Mouse (Mus musculus): ENCODE data around the gene Naga. TPM values are rescaled to one million over a fixed set of nuclear protein-coding genes. Genes with fewer than 3 reads are reported as not detected.

Gene Naga
- total RNA-seq, 2 experiments from 2014 or later = 35.9 to 39.3 TPM

GRCm38 (mm10) chr15:82358431-82359260, 19.9 kb upstream of the Naga start:
- no peak for DNase-seq (ENCODE audit: low spot score in 2 of 2)
- intact Hi-C loops (cut with DNase I) = no loop called here

- intact Hi-C loops (cut with DNase I) = loop anchor here (1.0 kb wide), 1 partner anchor 63 kb away; no protein-coding TSS in a partner anchor
- DNase-seq (ENCODE audit: low spot score in 2 of 2) = peak; percentile 95 to 96
Measured at GRCm38 (mm10) chr15:82354126-82354945, 15.6 kb upstream of the Naga start, which contains the start of gene Ndufa6. Gene Ndufa6, minus strand, starts transcription at chr15:82354322.

GRCm38 (mm10) chr15:82353745-82354113, 15.0 kb upstream of the Naga start:
- intact Hi-C loops (cut with DNase I) = loop anchor here (1.0 kb wide), 1 partner anchor 64 kb away; no protein-coding TSS in a partner anchor
- no peak for DNase-seq (ENCODE audit: low spot score in 2 of 2)

GRCm38 (mm10) chr15:82353078-82353744, 14.5 kb upstream of the Naga start:
- DNase-seq (ENCODE audit: low spot score in 2 of 2) = no peak

GRCm38 (mm10) chr15:82351480-82351879, 12.8 kb upstream of the Naga start:
- intact Hi-C loops (cut with DNase I) = no loop called here

More at GRCm38 (mm10) chr15:82353078-82353744, 14.5 kb upstream of the Naga start:
- intact Hi-C loops (cut with DNase I) = no loop called here

GRCm38 (mm10) chr15:82350349-82350748, 11.6 kb upstream of the Naga start:
- DNase-seq (ENCODE audit: low spot score in 2 of 2) = no peak
- intact Hi-C loops (cut with DNase I) = no loop called here

More at GRCm38 (mm10) chr15:82351480-82351879, 12.8 kb upstream of the Naga start:
- DNase-seq (ENCODE audit: low spot score in 2 of 2) = no peak

GRCm38 (mm10) chr15:82348999-82349341, 10.2 kb upstream of the Naga start:
- intact Hi-C loops (cut with DNase I) = no loop called here
- no peak for DNase-seq (ENCODE audit: low spot score in 2 of 2)

- intact Hi-C loops (cut with DNase I) = no loop called here
- DNase-seq (ENCODE audit: low spot score in 2 of 2) = no peak
Measured at GRCm38 (mm10) chr15:82348258-82348998, 9.7 kb upstream of the Naga start.

- intact Hi-C loops (cut with DNase I) = no loop called here
Measured at GRCm38 (mm10) chr15:82347852-82348251, 9.1 kb upstream of the Naga start.

GRCm38 (mm10) chr15:82347303-82347676, 8.6 kb upstream of the Naga start:
- no peak for DNase-seq (ENCODE audit: low spot score in 2 of 2)
- intact Hi-C loops (cut with DNase I) = no loop called here

More at GRCm38 (mm10) chr15:82347852-82348251, 9.1 kb upstream of the Naga start:
- DNase-seq (ENCODE audit: low spot score in 2 of 2) = no peak

GRCm38 (mm10) chr15:82346580-82347302, 8.0 kb upstream of the Naga start:
- no peak for DNase-seq (ENCODE audit: low spot score in 2 of 2)

GRCm38 (mm10) chr15:82345820-82346470, 7.2 kb upstream of the Naga start:
- intact Hi-C loops (cut with DNase I) = no loop called here
- DNase-seq (ENCODE audit: low spot score in 2 of 2) = peak; percentile 98

More at GRCm38 (mm10) chr15:82346580-82347302, 8.0 kb upstream of the Naga start:
- intact Hi-C loops (cut with DNase I) = no loop called here

- intact Hi-C loops (cut with DNase I) = no loop called here
- DNase-seq (ENCODE audit: low spot score in 2 of 2) = no peak
Measured at GRCm38 (mm10) chr15:82344971-82345370, 6.2 kb upstream of the Naga start.

- no peak for DNase-seq (ENCODE audit: low spot score in 2 of 2)
- intact Hi-C loops (cut with DNase I) = no loop called here
Measured at GRCm38 (mm10) chr15:82343368-82344287, 4.9 kb upstream of the Naga start.

GRCm38 (mm10) chr15:82342543-82342935, 3.8 kb upstream of the Naga start:
- intact Hi-C loops (cut with DNase I) = no loop called here
- no peak for DNase-seq (ENCODE audit: low spot score in 2 of 2)

- no peak for DNase-seq (ENCODE audit: low spot score in 2 of 2)
- intact Hi-C loops (cut with DNase I) = no loop called here
Measured at GRCm38 (mm10) chr15:82341675-82342542, 3.2 kb upstream of the Naga start.
